Mouse (Mus musculus): Measurements from ENCODE around the gene Ccl5. TPM values are rescaled to one million over a fixed set of nuclear protein-coding genes. Genes with fewer than 3 reads are reported as not detected.

Gene Ccl5
- polyA plus RNA-seq, 1 experiment from 2014 or later = 1.0 TPM

DNA sequence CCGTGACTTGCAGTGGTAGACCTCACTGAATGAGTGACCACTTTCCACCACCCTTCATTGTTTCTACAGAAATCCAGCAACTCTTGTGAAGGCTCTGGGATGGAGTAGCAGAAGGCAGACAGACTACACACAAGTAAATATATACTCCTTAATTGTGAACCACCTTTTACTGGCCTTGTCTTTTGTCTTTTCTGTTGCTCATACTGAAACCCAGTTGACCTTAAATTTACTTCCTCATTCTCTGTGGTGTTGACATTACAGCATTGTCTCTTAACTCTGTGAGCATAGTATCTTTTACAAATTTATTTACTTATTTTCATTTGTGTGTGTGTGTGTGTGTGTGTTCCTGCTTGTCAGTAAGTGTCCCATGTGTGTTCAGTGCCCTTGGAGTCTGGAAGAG lies 2.9 kb upstream of the Ccl5 start:
- Histone ChIP-seq H3K27ac (ENCODE audit: low read length) (no peak overlapping the region), H3K4me2 (ENCODE audit: low read depth, low read length) (no peak overlapping the region), H3K4me3 (replicated peaks; ENCODE audit: low read length) (no peak overlapping the region), H3K36me3 (ENCODE audit: control insufficient read depth, insufficient read depth, low read length) (no peaks in the 10 kb centered on the region), H3K4me1 (ENCODE audit: control insufficient read depth, insufficient read depth, low read length) (peaks cover 9% of the 10 kb centered on the region; the same call in 1 of the 2 replicates), H3K9me3 (replicated peaks; ENCODE audit: control insufficient read depth, low read length) (no peaks in the 10 kb centered on the region), H3K27me3 (ENCODE audit: control insufficient read depth, insufficient read depth, low read length) (no peaks in the 10 kb centered on the region), H3K9ac (ENCODE audit: low read length) (no peak overlapping the region)
- no peak for ATAC-seq (ENCODE audit: insufficient read depth, low FRiP score)
- WGBS = 100% methylated on average over 1 of the region's 1 CpGs

DNA sequence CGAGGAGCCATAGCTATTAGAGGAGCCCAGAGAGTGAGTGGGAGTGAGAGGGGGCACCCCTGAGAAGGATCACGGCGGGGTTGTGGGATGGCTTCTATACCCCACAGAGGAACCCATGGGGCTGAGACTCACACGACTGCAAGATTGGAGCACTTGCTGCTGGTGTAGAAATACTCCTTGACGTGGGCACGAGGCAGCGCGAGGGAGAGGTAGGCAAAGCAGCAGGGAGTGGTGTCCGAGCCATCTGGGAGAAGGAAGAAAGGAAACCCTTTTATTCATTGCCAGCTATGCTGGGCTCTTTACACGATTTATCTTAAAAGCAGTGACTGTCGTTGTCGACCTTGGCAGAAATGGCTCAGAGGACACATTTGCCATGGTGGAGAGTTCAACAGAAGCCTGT lies 1.3 kb downstream of the Ccl5 start:
- Histone ChIP-seq H3K9ac (ENCODE audit: low read length) (no peak overlapping the region), H3K4me3 (replicated peaks; ENCODE audit: low read length) (no peak overlapping the region), H3K9me3 (replicated peaks; ENCODE audit: control insufficient read depth, low read length) (no peaks in the 10 kb centered on the region), H3K4me1 (ENCODE audit: control insufficient read depth, insufficient read depth, low read length) (peaks cover 1% of the 10 kb centered on the region; the same call in 1 of the 2 replicates), H3K36me3 (ENCODE audit: control insufficient read depth, insufficient read depth, low read length) (no peaks in the 10 kb centered on the region), H3K27me3 (ENCODE audit: control insufficient read depth, insufficient read depth, low read length) (no peaks in the 10 kb centered on the region), H3K4me2 (ENCODE audit: low read depth, low read length) (no peak overlapping the region), H3K27ac (ENCODE audit: low read length) (no peak overlapping the region)
- ATAC-seq (ENCODE audit: insufficient read depth, low FRiP score) = no peak
- 79% methylated on average over 12 of the region's 12 CpGs for WGBS

DNA sequence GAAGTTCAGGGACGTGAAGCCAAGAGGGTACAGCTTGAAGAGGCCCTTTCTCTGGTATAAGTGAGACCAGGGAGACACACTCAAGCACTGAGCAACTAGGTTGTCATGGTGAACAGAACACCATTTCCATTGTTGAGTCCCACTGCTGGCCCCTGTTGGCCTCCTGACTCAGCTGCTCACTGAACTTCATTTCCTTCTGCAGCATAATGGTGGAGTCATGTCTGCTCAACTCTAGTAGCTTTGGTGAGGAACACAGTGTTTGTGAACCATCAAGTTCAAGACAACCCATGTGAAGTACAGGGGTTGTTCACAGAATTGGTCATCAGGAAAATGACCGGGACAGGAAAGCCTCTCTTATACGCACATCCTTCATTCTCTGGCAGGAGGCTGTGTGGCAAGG lies 8.2 kb downstream of the Ccl5 start, which contains the start of gene Heatr9:
Heatr9 (minus strand) TSS at position 101 of the 400 bp plus-strand sequence.
- H3K36me3 ChIP-seq (ENCODE audit: control insufficient read depth, insufficient read depth, low read length) = no peaks in the 10 kb centered on the region
- H3K9ac ChIP-seq (ENCODE audit: low read length) = no peak within 1 kb of the TSS
- H3K4me2 ChIP-seq (ENCODE audit: low read depth, low read length) = no peak within 1 kb of the TSS
- H3K27ac ChIP-seq (ENCODE audit: low read length) = no peak within 1 kb of the TSS
- H3K4me3 ChIP-seq (replicated peaks; ENCODE audit: low read length) = no peak within 1 kb of the TSS
- H3K9me3 ChIP-seq (replicated peaks; ENCODE audit: control insufficient read depth, low read length) = no peaks in the 10 kb centered on the region
- no peaks in the 10 kb centered on the region for H3K27me3 ChIP-seq (ENCODE audit: control insufficient read depth, insufficient read depth, low read length)
- no peak for ATAC-seq (ENCODE audit: insufficient read depth, low FRiP score)
- WGBS = 82% methylated on average over 3 of the region's 3 CpGs
- H3K4me1 ChIP-seq (ENCODE audit: control insufficient read depth, insufficient read depth, low read length) = no peaks in the 10 kb centered on the region

DNA sequence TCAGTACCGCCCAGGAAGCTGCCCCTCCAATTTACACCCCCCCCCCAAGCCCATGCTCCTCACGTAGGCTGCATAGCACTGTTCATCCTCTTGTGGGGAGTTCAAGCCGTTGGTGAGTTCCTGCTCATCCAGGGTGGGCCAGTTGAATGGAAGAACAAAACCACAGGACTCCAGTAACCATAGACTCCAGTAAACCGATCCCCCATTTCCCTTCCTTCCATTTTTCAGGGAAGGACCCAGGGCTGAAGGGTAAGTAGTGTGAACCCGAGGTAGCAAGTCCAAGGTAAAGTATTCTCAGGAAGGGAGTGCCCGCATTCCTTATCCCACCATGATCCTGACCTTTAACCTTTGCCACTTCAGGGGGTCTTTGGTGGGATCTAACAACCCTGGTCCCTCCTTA lies 11.9 kb downstream of the Ccl5 start:
- Histone ChIP-seq H3K4me1 (ENCODE audit: control insufficient read depth, insufficient read depth, low read length) (no peaks in the 10 kb centered on the region), H3K9me3 (replicated peaks; ENCODE audit: control insufficient read depth, low read length) (no peaks in the 10 kb centered on the region), H3K4me3 (replicated peaks; ENCODE audit: low read length) (no peak overlapping the region), H3K36me3 (ENCODE audit: control insufficient read depth, insufficient read depth, low read length) (no peaks in the 10 kb centered on the region), H3K9ac (ENCODE audit: low read length) (no peak overlapping the region), H3K4me2 (ENCODE audit: low read depth, low read length) (no peak overlapping the region), H3K27ac (ENCODE audit: low read length) (no peak overlapping the region), H3K27me3 (ENCODE audit: control insufficient read depth, insufficient read depth, low read length) (no peaks in the 10 kb centered on the region)
- no peak for ATAC-seq (ENCODE audit: insufficient read depth, low FRiP score)
- WGBS = 70% methylated on average over 6 of the region's 6 CpGs

DNA sequence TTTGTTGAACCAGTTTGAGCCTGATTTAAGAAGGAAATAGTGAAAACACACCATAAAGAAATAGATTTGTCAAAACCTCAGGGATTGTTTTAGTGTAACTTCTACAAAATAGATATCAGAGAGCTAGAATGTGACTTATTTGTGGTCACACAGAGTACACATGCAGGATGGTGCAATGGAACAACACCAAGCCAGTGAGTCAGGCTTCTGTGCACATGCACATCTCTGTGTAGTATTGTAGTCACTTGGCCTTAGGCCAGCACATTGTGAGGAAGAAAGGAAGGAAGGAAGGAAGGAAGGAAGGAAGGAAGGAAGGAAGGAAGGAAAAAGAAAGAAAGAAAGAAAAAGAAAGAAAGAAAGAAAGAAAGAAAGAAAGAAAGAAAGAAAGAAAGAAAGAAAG lies 13.2 kb downstream of the Ccl5 start:
- no peaks in the 10 kb centered on the region for H3K27me3 ChIP-seq (ENCODE audit: control insufficient read depth, insufficient read depth, low read length)
- no peaks in the 10 kb centered on the region for H3K9me3 ChIP-seq (replicated peaks; ENCODE audit: control insufficient read depth, low read length)
- no peak overlapping the region for H3K4me2 ChIP-seq (ENCODE audit: low read depth, low read length)
- no peak for ATAC-seq (ENCODE audit: insufficient read depth, low FRiP score)
- H3K36me3 ChIP-seq (ENCODE audit: control insufficient read depth, insufficient read depth, low read length) = no peaks in the 10 kb centered on the region
- H3K4me1 ChIP-seq (ENCODE audit: control insufficient read depth, insufficient read depth, low read length) = no peaks in the 10 kb centered on the region
- no peak overlapping the region for H3K4me3 ChIP-seq (replicated peaks; ENCODE audit: low read length)
- H3K9ac ChIP-seq (ENCODE audit: low read length) = no peak overlapping the region
- no peak overlapping the region for H3K27ac ChIP-seq (ENCODE audit: low read length)

DNA sequence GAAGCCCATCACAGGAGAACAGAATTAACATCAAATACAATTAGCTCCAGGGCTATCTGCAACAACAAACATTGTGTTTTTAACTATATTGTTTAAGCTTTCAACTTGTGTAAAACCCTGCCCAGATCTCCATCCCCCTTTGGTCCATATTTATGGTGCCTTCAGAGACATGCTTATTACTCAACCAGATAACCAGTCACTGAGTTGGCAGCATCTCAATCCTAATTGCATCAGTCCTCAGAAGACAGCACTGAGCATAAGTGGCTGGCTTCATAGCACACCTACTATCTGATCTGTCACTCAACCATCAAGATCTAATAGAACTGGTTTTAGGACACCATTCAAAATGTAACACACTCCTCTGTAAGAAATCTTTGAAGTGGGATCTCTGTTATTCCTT lies 20.8 kb downstream of the Ccl5 start:
- no peaks in the 10 kb centered on the region for H3K4me1 ChIP-seq (ENCODE audit: control insufficient read depth, insufficient read depth, low read length)
- H3K36me3 ChIP-seq (ENCODE audit: control insufficient read depth, insufficient read depth, low read length) = peaks cover 9% of the 10 kb centered on the region; the same call in 1 of the 2 replicates
- H3K4me2 ChIP-seq (ENCODE audit: low read depth, low read length) = no peak overlapping the region
- no peaks in the 10 kb centered on the region for H3K9me3 ChIP-seq (replicated peaks; ENCODE audit: control insufficient read depth, low read length)
- H3K9ac ChIP-seq (ENCODE audit: low read length) = no peak overlapping the region
- H3K4me3 ChIP-seq (replicated peaks; ENCODE audit: low read length) = no peak overlapping the region
- no peaks in the 10 kb centered on the region for H3K27me3 ChIP-seq (ENCODE audit: control insufficient read depth, insufficient read depth, low read length)
- no peak for ATAC-seq (ENCODE audit: insufficient read depth, low FRiP score)
- H3K27ac ChIP-seq (ENCODE audit: low read length) = no peak overlapping the region

DNA sequence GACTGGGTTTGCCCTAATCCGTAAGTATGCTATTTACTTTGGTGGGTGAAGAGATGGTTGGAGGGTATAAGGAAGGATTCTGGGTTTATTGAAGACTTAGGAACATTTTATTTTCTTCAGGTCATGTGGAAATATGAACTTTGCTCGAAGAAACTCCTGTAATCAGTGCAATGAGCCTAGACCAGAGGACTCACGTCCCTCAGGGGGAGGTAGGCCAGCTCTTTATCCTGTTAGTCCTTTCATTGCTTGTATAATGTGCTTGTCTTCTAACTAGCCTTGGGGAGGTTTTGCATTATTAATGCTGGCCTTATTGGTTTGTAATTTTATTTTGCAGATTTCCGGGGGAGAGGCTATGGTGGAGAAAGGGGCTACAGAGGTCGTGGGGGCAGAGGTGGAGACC lies 26.0 kb downstream of the Ccl5 start:
- no peaks in the 10 kb centered on the region for H3K27me3 ChIP-seq (ENCODE audit: control insufficient read depth, insufficient read depth, low read length)
- no peak overlapping the region for H3K4me3 ChIP-seq (replicated peaks; ENCODE audit: low read length)
- ATAC-seq (ENCODE audit: insufficient read depth, low FRiP score) = no peak
- 92% methylated on average over 5 of the region's 5 CpGs for WGBS
- H3K9ac ChIP-seq (ENCODE audit: low read length) = no peak overlapping the region
- H3K9me3 ChIP-seq (replicated peaks; ENCODE audit: control insufficient read depth, low read length) = no peaks in the 10 kb centered on the region
- H3K4me1 ChIP-seq (ENCODE audit: control insufficient read depth, insufficient read depth, low read length) = no peaks in the 10 kb centered on the region
- H3K4me2 ChIP-seq (ENCODE audit: low read depth, low read length) = no peak overlapping the region
- no peak overlapping the region for H3K27ac ChIP-seq (ENCODE audit: low read length)
- H3K36me3 ChIP-seq (ENCODE audit: control insufficient read depth, insufficient read depth, low read length) = peaks cover 19% of the 10 kb centered on the region

DNA sequence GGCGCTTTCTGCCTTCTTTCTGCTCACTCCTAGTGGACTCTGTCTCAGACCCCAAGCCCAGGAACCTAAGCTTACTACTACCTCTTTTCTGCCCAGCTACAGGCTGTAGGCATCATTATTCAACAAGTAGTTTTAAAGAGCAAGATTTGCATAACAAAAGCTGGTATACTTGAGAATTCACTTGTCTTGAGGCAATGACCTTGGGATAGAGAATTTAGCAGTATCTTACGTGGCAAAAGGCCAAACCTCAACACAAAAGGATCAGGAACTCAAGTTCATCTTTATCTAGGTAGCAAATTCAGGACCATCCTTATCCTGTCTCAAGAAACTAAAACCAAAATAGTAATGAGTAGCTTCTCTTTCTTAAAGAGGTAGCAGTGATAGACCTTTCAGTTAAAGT lies 34.7 kb downstream of the Ccl5 start:
- H3K36me3 ChIP-seq (ENCODE audit: control insufficient read depth, insufficient read depth, low read length) = peaks cover 6% of the 10 kb centered on the region; the same call in 1 of the 2 replicates
- H3K4me1 ChIP-seq (ENCODE audit: control insufficient read depth, insufficient read depth, low read length) = no peaks in the 10 kb centered on the region
- H3K27me3 ChIP-seq (ENCODE audit: control insufficient read depth, insufficient read depth, low read length) = no peaks in the 10 kb centered on the region
- no peak overlapping the region for H3K27ac ChIP-seq (ENCODE audit: low read length)
- H3K4me3 ChIP-seq (replicated peaks; ENCODE audit: low read length) = no peak overlapping the region
- H3K9me3 ChIP-seq (replicated peaks; ENCODE audit: control insufficient read depth, low read length) = no peaks in the 10 kb centered on the region
- no peak overlapping the region for H3K9ac ChIP-seq (ENCODE audit: low read length)
- H3K4me2 ChIP-seq (ENCODE audit: low read depth, low read length) = no peak overlapping the region
- WGBS = 87% methylated on average over 2 of the region's 2 CpGs
- ATAC-seq (ENCODE audit: insufficient read depth, low FRiP score) = no peak

DNA sequence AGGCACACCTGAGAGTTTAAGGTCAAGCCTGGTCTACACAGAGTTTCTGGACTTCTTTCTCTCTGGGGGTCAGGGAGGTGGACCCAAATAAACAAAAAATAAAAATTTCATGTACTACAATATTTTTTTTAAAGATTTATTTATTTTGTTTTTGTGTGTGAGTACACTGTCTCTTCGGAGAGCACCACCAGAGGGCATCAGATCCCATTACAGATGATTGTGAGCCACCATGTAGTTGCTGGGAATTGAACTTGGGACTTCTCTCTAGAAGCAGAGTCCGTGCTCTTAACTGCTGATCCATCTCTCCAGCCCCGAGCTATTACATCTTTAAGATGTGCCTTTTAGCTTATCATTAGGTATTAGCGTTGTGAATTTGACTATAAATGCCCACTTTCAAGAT lies 38.8 kb downstream of the Ccl5 start:
- Histone ChIP-seq H3K36me3 (ENCODE audit: control insufficient read depth, insufficient read depth, low read length) (peaks cover 6% of the 10 kb centered on the region), H3K27ac (ENCODE audit: low read length) (no peak overlapping the region), H3K9me3 (replicated peaks; ENCODE audit: control insufficient read depth, low read length) (no peaks in the 10 kb centered on the region), H3K4me2 (ENCODE audit: low read depth, low read length) (no peak overlapping the region), H3K4me3 (replicated peaks; ENCODE audit: low read length) (no peak overlapping the region), H3K27me3 (ENCODE audit: control insufficient read depth, insufficient read depth, low read length) (no peaks in the 10 kb centered on the region), H3K4me1 (ENCODE audit: control insufficient read depth, insufficient read depth, low read length) (no peaks in the 10 kb centered on the region), H3K9ac (ENCODE audit: low read length) (no peak overlapping the region)
- ATAC-seq (ENCODE audit: insufficient read depth, low FRiP score) = no peak
- WGBS = 89% methylated on average over 4 of the region's 4 CpGs
